12 mouse cellular contexts compared by ENCODE assay signal in the genomic region with DNA sequence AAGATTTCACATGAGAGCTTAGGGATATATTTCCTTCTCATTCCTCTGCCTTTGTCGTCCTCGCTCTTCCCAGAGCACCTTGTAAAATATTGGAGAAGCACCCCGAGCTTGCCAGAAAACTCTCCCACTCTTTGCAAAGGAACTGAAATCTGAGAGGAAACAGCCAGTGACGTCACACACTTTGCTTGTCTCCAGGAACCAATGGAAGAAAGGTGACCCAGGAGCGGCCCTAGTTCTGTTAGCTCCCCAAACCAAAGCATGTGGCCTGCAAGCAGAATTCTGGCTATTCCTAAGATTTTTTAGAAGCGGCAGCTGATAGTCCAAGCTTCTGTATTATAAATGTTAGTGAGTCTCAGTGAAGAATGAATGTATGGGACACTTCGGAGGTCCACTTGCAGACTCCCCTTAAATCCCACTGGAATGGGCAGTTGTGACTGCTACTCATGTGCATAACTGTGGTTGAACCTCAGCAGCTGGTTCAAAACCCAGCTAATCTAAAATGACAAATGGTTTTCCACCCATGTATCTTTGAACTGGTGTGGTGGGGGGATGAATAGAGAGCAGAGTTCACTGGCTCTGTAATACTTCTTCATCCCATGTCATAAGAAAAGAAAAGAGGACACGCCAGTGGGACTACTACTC. TPM values are rescaled to one million over a fixed set of nuclear protein-coding genes. Genes with fewer than 3 reads are reported as not detected.
DNase-seq lines count a peak whose midpoint lies in the region; ATAC-seq and TF ChIP-seq lines count a peak whose summit lies in the region.
"Had no signal": no experiment of that assay in that cellular context is flagged by ENCODE, and none has a peak within 500 bp of the region (broad histone marks: within the 10 kb centered on the region; RNA-seq: fewer than 3 reads in every experiment).

No protein-coding gene starts in this region.

- no peak for DNase-seq in layer of hippocampus, adult 2 months (ENCODE audit: low spot score in 2 of 2)
- no peak for DNase-seq in layer of hippocampus, postnatal 14 days (ENCODE audit: low spot score in 2 of 2)
- DNase-seq in hindbrain, postnatal 0 days (ENCODE audit: low spot score): peak; percentile 25
- peak; percentile 29 for DNase-seq in neural tube, embryonic 10.5 days (ENCODE audit: extremely low spot score, low spot score)
- no peak for DNase-seq in c-Kit-positive CD71-positive TER-119-positive erythroid progenitor cells, embryonic 14.5 days (ENCODE audit: low spot score)

- H3K27me3 ChIP-seq in embryonic facial prominence, embryonic 13.5 days: peaks cover 66% of the 10 kb centered on the region
- H3K27me3 ChIP-seq in hindbrain, postnatal 0 days (ENCODE audit: insufficient read depth, low read length): no peaks in the 10 kb centered on the region; the same call in 1 of the 2 replicates
- H3K27me3 ChIP-seq in heart, embryonic 11.5 days (ENCODE audit: control insufficient read depth, insufficient read depth, low read length): peaks cover 51% of the 10 kb centered on the region

- H3K4me3 ChIP-seq in layer of hippocampus, adult 2 months: no peak overlapping the region; the same call in 1 of the 2 replicates
- no peak overlapping the region for H3K4me3 ChIP-seq in embryonic facial prominence, embryonic 13.5 days
- H3K4me3 ChIP-seq in hindbrain, postnatal 0 days (ENCODE audit: low read length): no peak overlapping the region
- H3K4me3 ChIP-seq in heart, embryonic 11.5 days (ENCODE audit: low read depth, low read length): no peak overlapping the region

- ATAC-seq in embryonic facial prominence, embryonic 13.5 days (ENCODE audit: insufficient number of reproducible peaks, insufficient read depth, low FRiP score, low TSS enrichment, low read depth): no peak
- no peak for ATAC-seq in hindbrain, postnatal 0 days
- ATAC-seq in heart, embryonic 11.5 days (replicated peaks; ENCODE audit: insufficient number of reproducible peaks, low FRiP score, low TSS enrichment): no peak

- H3K4me1 ChIP-seq in embryonic facial prominence, embryonic 13.5 days: peaks cover 70% of the 10 kb centered on the region
- 0 out of 2 replicates have a peak, but pooled peaks cover 5% of the 10 kb centered on the region for H3K4me1 ChIP-seq in hindbrain, postnatal 0 days (ENCODE audit: insufficient read depth, low read length)
- peaks cover 27% of the 10 kb centered on the region for H3K4me1 ChIP-seq in heart, embryonic 11.5 days (ENCODE audit: control insufficient read depth, insufficient read depth, low read length)

- 42% methylated on average over 8 of the region's 8 CpGs for WGBS in embryonic facial prominence, embryonic 13.5 days
- 61% methylated on average over 8 of the region's 8 CpGs for WGBS in hindbrain, postnatal 0 days
- 47% methylated on average over 8 of the region's 8 CpGs for WGBS in heart, embryonic 11.5 days (ENCODE audit: insufficient replicate concordance)

- no peak overlapping the region for H3K9ac ChIP-seq in embryonic facial prominence, embryonic 13.5 days
- no peak overlapping the region for H3K9ac ChIP-seq in hindbrain, postnatal 0 days (replicated peaks; ENCODE audit: low read length)
- H3K9ac ChIP-seq in heart, embryonic 11.5 days (ENCODE audit: low read depth, low read length): no peak overlapping the region

- H3K27ac ChIP-seq in layer of hippocampus, adult 2 months: peak overlapping the region; percentile 92; the same call in 1 of the 2 replicates
- no peak overlapping the region for H3K27ac ChIP-seq in embryonic facial prominence, embryonic 13.5 days
- H3K27ac ChIP-seq in hindbrain, postnatal 0 days: no peak overlapping the region
- no peak overlapping the region for H3K27ac ChIP-seq in heart, embryonic 11.5 days (ENCODE audit: low read depth, low read length)

- no peak for TF ChIP-seq CTCF in layer of hippocampus, adult 2 months (conservative IDR thresholded peaks at IDR 0.05)
- TF ChIP-seq CTCF in hindbrain, postnatal 0 days (IDR thresholded peaks at IDR 0.05; ENCODE audit: low read depth): no peak

- no peaks in the 10 kb centered on the region for H3K36me3 ChIP-seq in embryonic facial prominence, embryonic 13.5 days
- H3K36me3 ChIP-seq in hindbrain, postnatal 0 days (ENCODE audit: insufficient read depth, low read length): no peaks in the 10 kb centered on the region
- no peaks in the 10 kb centered on the region for H3K36me3 ChIP-seq in heart, embryonic 11.5 days (ENCODE audit: control insufficient read depth, insufficient read depth, low read length)

- no peaks in the 10 kb centered on the region for H3K9me3 ChIP-seq in embryonic facial prominence, embryonic 13.5 days
- no peaks in the 10 kb centered on the region for H3K9me3 ChIP-seq in hindbrain, postnatal 0 days (ENCODE audit: low read length)
- H3K9me3 ChIP-seq in heart, embryonic 11.5 days (replicated peaks; ENCODE audit: control insufficient read depth, low read length): no peaks in the 10 kb centered on the region

- H3K4me2 ChIP-seq in embryonic facial prominence, embryonic 13.5 days: peak overlapping the region; percentile 95
- peak overlapping the region; percentile 58 for H3K4me2 ChIP-seq in hindbrain, postnatal 0 days (ENCODE audit: low read depth, low read length)
- H3K4me2 ChIP-seq in heart, embryonic 11.5 days: no peak overlapping the region

RNA-seq across cellular contexts. Expression of gene Gfra1, which starts 3.4 kb away (rescaled TPM):
- total RNA-seq in layer of hippocampus, adult 2 months (2021): 10 to 100 TPM; 59.6 to 67.1 TPM
- total RNA-seq in layer of hippocampus, postnatal 14 days (2021): 10 to 100 TPM; 45.8 to 51.6 TPM
- polyA plus RNA-seq in embryonic facial prominence, embryonic 13.5 days (2015; fragmentation: Nextera tagmentation; extraction: Ambion mirVana): 22.9 and 24.0 TPM in 2 replicates
- total RNA-seq in hindbrain, postnatal 0 days (2014; rRNA removed): 59.8 and 63.9 TPM in 2 replicates
- polyA plus RNA-seq in hindbrain, postnatal 0 days (2015; fragmentation: Nextera tagmentation; extraction: Ambion mirVana): 31.4 and 32.3 TPM in 2 replicates
- polyA plus RNA-seq in heart, embryonic 11.5 days (2014; fragmentation: Nextera tagmentation; extraction: Ambion mirVana): 3.8 and 4.3 TPM in 2 replicates
- total RNA-seq: monocyte, adult 5-6 weeks had no signal

RNA-seq across cellular contexts. Expression of gene Ccdc172, which starts 59.5 kb away (rescaled TPM):
- total RNA-seq in layer of hippocampus, adult 2 months (2021): not detected
- total RNA-seq in layer of hippocampus, postnatal 14 days (2021): not detected
- not detected in 2 replicates for polyA plus RNA-seq in embryonic facial prominence, embryonic 13.5 days (2015; fragmentation: Nextera tagmentation; extraction: Ambion mirVana)
- total RNA-seq in hindbrain, postnatal 0 days (2014; rRNA removed): not detected in 2 replicates
- polyA plus RNA-seq in hindbrain, postnatal 0 days (2015; fragmentation: Nextera tagmentation; extraction: Ambion mirVana): not detected in 2 replicates
- polyA plus RNA-seq in heart, embryonic 11.5 days (2014; fragmentation: Nextera tagmentation; extraction: Ambion mirVana): not detected in 2 replicates
- total RNA-seq: adrenal gland, postnatal 36 days; gastrocnemius, postnatal 4 days; liver, adult 2 months; monocyte, adult 5-6 weeks had no signal
- polyA plus RNA-seq: liver, adult 2 months; small intestine, adult 2 months had no signal

Comparison
In these comparisons a context has a peak if more than half of its experiments do, and no peak if none do; other contexts are left out.
1. DNase-seq: peak in hindbrain, postnatal 0 days (single experiment) and neural tube, embryonic 10.5 days (single experiment); none in layer of hippocampus, adult 2 months (0 of 2), layer of hippocampus, postnatal 14 days (0 of 2) and c-Kit-positive CD71-positive TER-119-positive erythroid progenitor cells, embryonic 14.5 days (single experiment).